In genomic region chr5:100819568-100820480, GRCm38 (mm10) we compare ENCODE assay signal across 8 mouse cellular contexts. TPM values are rescaled to one million over a fixed set of nuclear protein-coding genes. Genes with fewer than 3 reads are reported as not detected.
DNase-seq lines count a peak whose midpoint lies in the region; ATAC-seq and TF ChIP-seq lines count a peak whose summit lies in the region.

No protein-coding gene starts in this region.

- no peaks in the 10 kb centered on the region for H3K4me1 ChIP-seq in spleen, adult 2 months (ENCODE audit: control insufficient read depth, insufficient read depth, insufficient read length)
- peaks cover 8% of the 10 kb centered on the region for H3K4me1 ChIP-seq in hindbrain, embryonic 15.5 days (replicated peaks)
- no peaks in the 10 kb centered on the region for H3K4me1 ChIP-seq in stomach, postnatal 0 days (replicated peaks; ENCODE audit: control insufficient read depth, insufficient read depth)

- no peak for TF ChIP-seq CTCF in spleen, adult 2 months (IDR thresholded peaks at IDR 0.05; ENCODE audit: extremely low read depth, insufficient read depth, insufficient read length, insufficient replicate concordance)
- peak; percentile 55 for TF ChIP-seq CTCF in stomach, postnatal 0 days (IDR thresholded peaks at IDR 0.05; ENCODE audit: low read depth)

- no peak for DNase-seq in spleen, adult 2 months (ENCODE audit: low read depth in 1 of 2, low spot score in 2 of 2)
- DNase-seq in spleen, postnatal 14 days (ENCODE audit: low spot score in 2 of 2): no peak
- peak; percentile 8 for DNase-seq in lung, postnatal 25 days (ENCODE audit: low spot score)
- DNase-seq in stomach, postnatal 0 days (ENCODE audit: low spot score): no peak
- no peak for DNase-seq in spleen, postnatal 36 days (ENCODE audit: low spot score in 2 of 2)
- DNase-seq in cerebellum, adult 11-12 months: no peak

- no peak for TF ChIP-seq POLR2A in spleen, adult 2 months (IDR thresholded peaks at IDR 0.05; ENCODE audit: low read depth, low read length)

- peak overlapping the region; percentile 72 for H3K4me3 ChIP-seq in spleen, adult 2 months (ENCODE audit: extremely low read depth, insufficient read depth, insufficient read length)
- peak overlapping the region; percentile 55 for H3K4me3 ChIP-seq in hindbrain, embryonic 15.5 days
- H3K4me3 ChIP-seq in stomach, postnatal 0 days (ENCODE audit: low read depth, low read length): peak overlapping the region; percentile 86

- no peaks in the 10 kb centered on the region for H3K27me3 ChIP-seq in spleen, adult 2 months (ENCODE audit: control insufficient read depth, insufficient read depth, low read length)
- H3K27me3 ChIP-seq in hindbrain, embryonic 15.5 days: no peaks in the 10 kb centered on the region
- no peaks in the 10 kb centered on the region for H3K27me3 ChIP-seq in stomach, postnatal 0 days (ENCODE audit: control insufficient read depth, insufficient read depth, low read length)

- TF ChIP-seq EP300 in stomach, postnatal 0 days (optimal IDR thresholded peaks at IDR 0.05): no peak

- 44% methylated on average over 16 of the region's 16 CpGs for WGBS in spleen, adult 2 months
- WGBS in hindbrain, embryonic 15.5 days: 28% methylated on average over 16 of the region's 16 CpGs
- WGBS in stomach, postnatal 0 days: 28% methylated on average over 16 of the region's 16 CpGs

- 0 out of 2 replicates have a peak, but pooled peaks have one; percentile 37 for ATAC-seq in common myeloid progenitor, adult 5-6 weeks (replicated peaks; ENCODE audit: low read depth, poor library complexity, severe bottlenecking)
- ATAC-seq in hindbrain, embryonic 15.5 days (ENCODE audit: low FRiP score, low read depth): no peak
- ATAC-seq in stomach, postnatal 0 days (ENCODE audit: low FRiP score, low TSS enrichment): no peak

- peak overlapping the region; percentile 77 for H3K9ac ChIP-seq in hindbrain, embryonic 15.5 days
- H3K9ac ChIP-seq in stomach, postnatal 0 days (ENCODE audit: low read length): peak overlapping the region; percentile 92

- no peak overlapping the region; the same call in 1 of the 2 replicates for H3K27ac ChIP-seq in spleen, adult 2 months (ENCODE audit: insufficient read depth, low read length)
- H3K27ac ChIP-seq in hindbrain, embryonic 15.5 days (replicated peaks): peak overlapping the region; percentile 83; the same call in 1 of the 2 replicates
- peak overlapping the region; percentile 73; the same call in 1 of the 2 replicates for H3K27ac ChIP-seq in stomach, postnatal 0 days (replicated peaks)

- H3K4me2 ChIP-seq in hindbrain, embryonic 15.5 days: peak overlapping the region; percentile 79
- peak overlapping the region; percentile 97 for H3K4me2 ChIP-seq in stomach, postnatal 0 days (replicated peaks; ENCODE audit: low read depth)

- no peaks in the 10 kb centered on the region; the same call in 1 of the 2 replicates for H3K36me3 ChIP-seq in spleen, adult 2 months (ENCODE audit: control insufficient read depth, insufficient read depth, low read length)
- no peaks in the 10 kb centered on the region for H3K36me3 ChIP-seq in hindbrain, embryonic 15.5 days
- no peaks in the 10 kb centered on the region for H3K36me3 ChIP-seq in stomach, postnatal 0 days (ENCODE audit: control insufficient read depth, insufficient read depth, low read length)

- no peaks in the 10 kb centered on the region for H3K9me3 ChIP-seq in hindbrain, embryonic 15.5 days
- no peaks in the 10 kb centered on the region for H3K9me3 ChIP-seq in stomach, postnatal 0 days (ENCODE audit: control insufficient read depth, low read length)

RNA-seq across cellular contexts. Expression of gene Abraxas1, which starts 0.9 kb away (rescaled TPM):
- 2.3 and 2.8 TPM in 2 replicates for polyA plus RNA-seq in spleen, adult 2 months (2012; rRNA removed)
- total RNA-seq in common myeloid progenitor, adult 5-6 weeks (2017): 39.5 and 58.5 TPM in 2 replicates
- polyA plus RNA-seq in hindbrain, embryonic 15.5 days (2015; fragmentation: Nextera tagmentation; extraction: Ambion mirVana): 14.0 and 15.7 TPM in 2 replicates
- polyA plus RNA-seq in stomach, postnatal 0 days (2015; fragmentation: Nextera tagmentation; extraction: Ambion mirVana): 13.0 and 13.6 TPM in 2 replicates

RNA-seq across cellular contexts. Expression of gene Mrps18c, which starts 21.4 kb away (rescaled TPM):
- polyA plus RNA-seq in spleen, adult 2 months (2012; rRNA removed): 4.6 and 7.0 TPM in 2 replicates
- 166 and 196 TPM in 2 replicates for total RNA-seq in common myeloid progenitor, adult 5-6 weeks (2017)
- polyA plus RNA-seq in hindbrain, embryonic 15.5 days (2015; fragmentation: Nextera tagmentation; extraction: Ambion mirVana): 146 and 148 TPM in 2 replicates
- polyA plus RNA-seq in stomach, postnatal 0 days (2015; fragmentation: Nextera tagmentation; extraction: Ambion mirVana): 185 and 186 TPM in 2 replicates

RNA-seq across cellular contexts. Expression of gene Helq, which starts 21.4 kb away (rescaled TPM):
- polyA plus RNA-seq in spleen, adult 2 months (2012; rRNA removed): 7.2 and 8.8 TPM in 2 replicates
- 13.7 and 23.6 TPM in 2 replicates for total RNA-seq in common myeloid progenitor, adult 5-6 weeks (2017)
- 18.2 and 18.5 TPM in 2 replicates for polyA plus RNA-seq in hindbrain, embryonic 15.5 days (2015; fragmentation: Nextera tagmentation; extraction: Ambion mirVana)
- 5.4 and 6.3 TPM in 2 replicates for polyA plus RNA-seq in stomach, postnatal 0 days (2015; fragmentation: Nextera tagmentation; extraction: Ambion mirVana)

RNA-seq across cellular contexts. Expression of gene Gpat3, which starts 25.7 kb away (rescaled TPM):
- 1.1 and 1.4 TPM in 2 replicates for polyA plus RNA-seq in spleen, adult 2 months (2012; rRNA removed)
- total RNA-seq in common myeloid progenitor, adult 5-6 weeks (2017): not detected in 2 replicates
- polyA plus RNA-seq in hindbrain, embryonic 15.5 days (2015; fragmentation: Nextera tagmentation; extraction: Ambion mirVana): 0.93 and 2.5 TPM in 2 replicates
- 6.4 and 6.7 TPM in 2 replicates for polyA plus RNA-seq in stomach, postnatal 0 days (2015; fragmentation: Nextera tagmentation; extraction: Ambion mirVana)

Comparison
In these comparisons a context has a peak if more than half of its experiments do, and no peak if none do; other contexts are left out.
1. RNA of gene Mrps18c, which starts 21.4 kb away (polyA plus RNA-seq): 185 to 186 TPM in stomach, postnatal 0 days and 146 to 148 TPM in hindbrain, embryonic 15.5 days; 4.6 to 7.0 TPM in spleen, adult 2 months; every median in the first group is over 10 times any median in the second.
2. Peak in every context shown above with its lines, with median percentiles within 50 percentile points of each other: H3K4me3 ChIP-seq.